Mouse (Mus musculus) retina, postnatal 7 days (tissue): ENCODE results near the gene 9130213A22Rik.
A peak's percentile ranks its signal among the peaks of the same experiment; 100 is the strongest.

Source experiments
- DNase-seq: peaks from one replicate; pipeline ENCODE4 v3.0.0-alpha.2; 2012; ENCODE audit warnings: low read depth, low spot score

9130213A22Rik gene

DNA sequence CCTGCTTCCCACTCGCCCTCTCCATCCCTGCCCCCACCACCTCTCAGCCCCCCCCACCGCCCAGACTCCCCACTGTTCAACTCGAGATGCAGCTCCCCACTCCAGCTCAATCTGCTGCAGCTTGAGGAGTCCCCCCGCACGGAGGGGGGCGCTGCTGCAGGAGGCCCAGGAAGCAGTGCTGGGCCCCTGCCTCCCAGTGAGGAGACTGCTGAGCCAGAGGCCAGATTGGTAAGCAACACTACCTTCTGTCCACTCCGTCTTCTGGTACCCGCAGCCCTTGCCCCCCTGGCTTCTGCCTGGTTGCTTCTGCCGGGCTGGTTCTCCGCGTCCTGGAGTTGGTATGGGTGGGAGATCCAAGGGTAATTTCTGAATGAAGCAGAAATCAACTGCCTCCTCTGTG is 15.5 kb downstream of the 9130213A22Rik start:
- DNase-seq, result no peak

DNA sequence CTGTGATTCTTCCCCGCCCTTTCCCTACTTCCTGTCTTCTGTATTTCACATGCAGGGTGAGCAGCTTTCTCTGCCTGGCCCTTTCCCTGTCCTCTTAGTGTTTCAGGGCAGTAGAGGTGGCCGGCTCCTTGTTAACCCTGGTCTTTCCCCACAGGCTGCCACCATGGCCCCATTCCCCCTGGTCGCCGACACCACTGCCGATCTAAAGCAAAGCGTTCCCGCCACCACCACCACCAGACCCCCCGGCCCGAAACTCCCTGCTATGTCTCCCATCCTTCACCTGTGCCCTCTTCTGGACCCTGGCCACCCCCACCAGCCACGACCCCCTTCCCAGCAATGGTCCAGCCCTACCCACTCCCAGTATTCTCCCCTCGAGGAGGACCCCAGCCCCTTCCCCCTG is 16.1 kb downstream of the 9130213A22Rik start:
- no peak for DNase-seq

DNA sequence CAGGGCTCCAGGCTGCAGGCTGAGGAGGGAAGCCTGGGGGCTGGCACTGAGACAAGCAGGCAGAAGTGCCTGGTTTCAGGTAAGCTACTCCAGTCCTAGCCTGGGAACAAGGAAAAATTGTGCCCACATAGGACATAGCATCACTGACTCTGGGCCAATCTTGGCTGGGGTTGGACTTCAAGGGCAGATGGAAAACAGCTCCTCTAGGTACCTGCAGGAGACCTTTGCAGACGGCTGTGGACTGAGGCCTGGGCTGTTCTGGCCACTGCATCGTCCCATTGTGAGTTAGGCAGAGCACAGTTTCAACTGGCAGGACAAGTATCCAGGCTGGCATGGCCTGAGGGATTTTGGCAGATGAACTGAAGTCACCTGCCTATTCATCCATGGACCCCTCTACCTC is 16.6 kb downstream of the 9130213A22Rik start:
- DNase-seq, result no peak

DNA sequence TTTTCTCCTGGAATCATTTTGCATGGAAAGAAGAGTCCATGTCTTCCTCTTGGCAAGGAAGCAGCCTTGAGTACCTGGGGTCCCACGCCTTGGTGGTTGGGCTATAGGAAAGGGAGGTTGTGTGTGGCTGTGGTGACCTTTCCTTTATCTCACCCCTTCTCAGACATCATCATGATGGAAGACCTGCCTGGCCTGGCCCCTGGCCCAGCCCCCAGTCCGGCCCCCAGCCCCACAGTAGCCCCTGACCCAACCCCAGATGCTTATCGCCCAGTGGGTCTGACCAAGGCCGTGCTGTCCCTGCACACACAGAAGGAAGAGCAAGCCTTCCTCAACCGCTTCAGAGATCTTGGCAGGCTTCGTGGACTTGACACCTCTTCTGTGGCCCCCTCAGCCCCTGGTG is 17.2 kb downstream of the 9130213A22Rik start:
- no peak for DNase-seq

DNA sequence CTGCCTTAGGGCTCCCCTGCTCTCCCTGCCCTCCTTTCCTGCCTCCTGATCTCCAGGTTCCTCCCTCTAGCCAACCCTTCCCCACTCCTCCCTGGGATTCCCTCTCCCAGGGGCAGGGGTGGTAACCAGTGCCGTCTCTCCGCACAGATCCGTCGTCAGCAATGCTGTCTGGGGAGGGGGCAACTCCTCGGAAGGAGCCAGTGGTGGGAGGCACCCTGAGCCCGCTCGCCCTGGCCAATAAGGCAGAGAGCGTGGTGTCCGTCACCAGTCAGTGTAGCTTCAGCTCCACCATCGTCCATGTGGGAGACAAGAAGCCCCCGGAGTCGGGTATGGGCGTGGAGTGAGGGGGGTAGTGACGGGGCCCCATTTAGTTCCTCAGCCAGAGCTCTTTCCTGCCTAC is 17.9 kb downstream of the 9130213A22Rik start:
- no peak for DNase-seq

DNA sequence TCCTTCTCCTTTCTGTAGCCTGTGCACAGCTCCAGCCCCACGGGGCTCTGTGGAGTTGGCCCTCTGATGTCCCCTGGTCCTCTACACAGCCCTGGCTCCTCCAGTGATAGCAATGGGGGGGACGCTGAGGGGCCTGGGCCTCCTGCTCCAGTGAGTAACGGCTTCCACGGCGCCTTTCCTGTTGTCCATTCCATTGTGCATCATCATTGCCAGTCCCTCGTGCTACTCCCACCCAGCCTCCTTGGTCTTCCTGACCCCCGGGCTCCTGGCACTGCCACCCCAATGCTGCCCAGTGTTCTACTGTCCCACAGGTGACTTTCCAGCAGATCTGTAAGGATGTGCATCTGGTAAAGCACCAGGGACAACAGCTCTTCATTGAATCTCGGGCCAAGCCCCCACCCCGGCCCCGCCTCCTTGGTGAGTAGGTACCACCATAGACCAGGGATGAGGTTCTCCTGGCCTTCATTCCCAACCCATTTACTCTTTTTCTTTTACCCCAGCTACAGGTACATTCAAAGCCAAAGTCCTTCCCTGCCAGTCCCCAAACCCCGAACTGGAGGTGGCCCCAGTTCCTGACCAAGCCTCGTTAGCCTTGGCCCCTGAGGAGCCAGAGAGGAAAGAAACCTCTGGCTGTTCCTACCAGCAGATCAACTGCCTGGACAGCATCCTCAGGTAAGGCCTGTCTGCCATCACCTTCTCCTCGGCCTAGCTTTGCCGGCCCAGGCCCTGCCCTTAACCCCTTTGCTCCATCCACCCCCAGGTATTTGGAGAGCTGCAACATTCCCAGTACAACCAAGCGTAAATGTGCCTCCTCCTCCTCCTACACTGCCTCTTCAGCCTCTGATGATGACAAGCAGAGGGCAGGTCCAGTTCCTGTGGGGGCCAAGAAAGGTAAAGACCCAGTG is 18.6 kb downstream of the 9130213A22Rik start:
- DNase-seq, result no peak

DNA sequence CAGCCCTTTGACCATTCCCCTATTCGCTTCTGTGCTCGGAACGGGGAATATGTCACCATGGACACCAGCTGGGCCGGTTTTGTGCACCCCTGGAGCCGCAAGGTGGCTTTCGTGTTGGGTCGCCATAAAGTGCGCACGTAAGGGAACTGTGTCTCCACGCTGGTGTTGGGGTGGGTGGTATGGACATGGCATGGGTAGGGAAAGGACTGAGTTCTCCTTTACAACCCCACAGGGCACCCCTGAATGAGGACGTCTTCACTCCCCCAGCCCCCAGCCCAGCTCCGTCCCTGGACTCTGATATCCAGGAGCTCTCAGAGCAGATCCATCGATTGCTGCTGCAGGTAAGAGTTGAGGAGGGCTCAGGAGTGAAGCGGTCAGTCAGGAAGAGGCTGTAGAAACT is 19.3 kb downstream of the 9130213A22Rik start:
- DNase-seq, result no peak

DNA sequence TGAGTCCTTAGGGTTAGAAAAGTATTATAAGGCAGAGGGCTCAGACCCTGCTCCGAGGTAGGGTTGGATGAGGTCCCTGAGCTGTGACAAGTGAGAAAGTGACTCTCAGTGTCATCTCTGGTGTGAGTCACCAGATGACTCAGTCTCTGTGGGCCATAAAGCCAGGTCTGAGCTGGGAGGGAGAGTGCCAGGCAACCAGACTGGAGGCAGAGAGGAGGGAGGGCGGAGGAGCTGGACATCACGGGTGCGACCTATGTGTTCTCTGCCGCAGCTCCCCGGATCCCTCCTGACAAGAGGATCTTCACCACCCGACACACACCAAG is 20.0 kb downstream of the 9130213A22Rik start:
- DNase-seq, result no peak

DNA sequence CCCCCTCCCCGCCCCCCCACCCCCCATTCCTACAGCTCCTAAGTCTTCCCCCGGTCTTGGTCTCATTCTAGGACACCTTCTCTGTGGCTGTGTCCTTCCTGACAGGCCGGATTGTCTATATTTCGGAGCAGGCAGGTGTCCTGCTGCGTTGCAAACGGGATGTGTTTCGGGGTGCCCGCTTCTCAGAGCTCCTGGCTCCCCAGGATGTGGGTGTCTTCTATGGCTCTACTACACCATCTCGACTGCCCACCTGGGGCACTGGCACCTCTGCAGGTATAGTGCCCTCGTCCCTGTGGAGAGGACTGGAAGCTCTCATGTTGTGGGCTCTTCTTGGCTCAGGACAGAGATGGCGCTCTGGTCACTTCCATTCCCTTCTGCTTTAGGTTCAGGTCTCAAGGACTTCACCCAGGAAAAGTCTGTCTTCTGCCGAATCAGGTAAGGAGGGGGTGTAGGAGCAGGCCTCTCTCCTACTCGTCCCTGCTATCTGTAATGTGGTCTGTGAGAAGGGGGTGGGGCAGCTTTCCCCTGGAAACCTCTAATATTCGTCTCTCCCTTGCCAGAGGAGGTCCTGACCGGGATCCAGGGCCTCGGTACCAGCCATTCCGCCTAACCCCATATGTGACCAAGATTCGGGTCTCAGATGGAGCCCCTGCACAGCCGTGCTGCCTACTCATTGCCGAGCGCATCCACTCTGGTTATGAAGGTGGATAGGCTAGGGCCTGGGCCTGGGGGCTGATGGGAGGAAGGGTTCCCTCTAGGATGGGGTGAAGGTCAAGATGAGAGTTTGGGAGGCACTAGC is 20.6 kb downstream of the 9130213A22Rik start:
- DNase-seq, result no peak

DNA sequence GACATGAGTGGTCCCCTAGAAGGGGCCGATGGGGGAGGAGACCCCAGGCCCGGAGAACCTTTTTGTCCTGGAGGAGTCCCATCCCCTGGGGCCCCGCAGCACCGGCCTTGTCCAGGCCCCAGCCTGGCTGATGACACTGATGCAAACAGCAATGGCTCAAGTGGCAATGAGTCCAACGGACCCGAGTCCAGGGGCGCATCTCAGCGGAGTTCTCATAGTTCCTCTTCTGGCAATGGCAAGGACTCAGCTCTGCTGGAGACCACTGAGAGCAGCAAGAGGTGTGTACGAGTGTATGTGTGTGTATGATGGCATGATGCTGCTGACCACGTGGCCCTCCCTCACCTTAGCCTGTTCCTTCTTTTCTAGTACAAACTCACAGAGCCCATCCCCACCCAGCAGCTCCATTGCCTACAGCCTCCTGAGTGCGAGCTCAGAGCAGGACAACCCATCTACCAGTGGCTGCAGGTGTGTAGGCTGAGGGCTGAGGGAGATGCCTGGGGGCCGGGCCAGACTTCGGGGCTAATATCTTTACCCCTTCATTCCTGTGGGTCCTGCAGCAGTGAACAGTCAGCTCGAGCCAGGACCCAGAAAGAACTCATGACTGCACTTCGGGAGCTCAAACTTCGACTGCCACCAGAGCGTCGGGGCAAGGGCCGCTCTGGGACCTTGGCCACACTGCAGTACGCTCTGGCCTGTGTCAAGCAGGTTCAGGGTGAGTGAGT is 21.6 kb downstream of the 9130213A22Rik start:
- DNase-seq, result no peak

DNA sequence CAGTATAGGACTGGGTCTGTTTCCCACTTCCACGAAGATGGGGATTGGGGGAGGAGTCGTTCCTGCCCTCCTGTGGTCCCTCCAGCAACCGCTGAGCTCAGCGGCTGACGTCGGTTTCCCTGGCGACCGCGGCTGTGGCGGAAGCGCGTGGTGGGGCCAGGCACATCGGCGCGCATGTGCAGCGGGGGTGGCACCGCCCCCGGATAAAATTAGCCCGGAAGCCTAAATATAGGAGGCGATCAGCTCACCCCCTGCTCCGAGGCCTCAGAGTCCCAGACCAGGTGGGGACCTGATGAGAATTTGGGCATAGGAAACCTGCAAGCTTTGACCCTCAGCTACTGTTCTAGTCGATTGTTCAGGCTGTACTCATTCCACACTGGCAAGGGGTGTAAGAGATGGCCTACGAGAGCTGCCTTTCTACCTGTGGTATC is 22.5 kb downstream of the 9130213A22Rik start:
- DNase-seq, result no peak

DNA sequence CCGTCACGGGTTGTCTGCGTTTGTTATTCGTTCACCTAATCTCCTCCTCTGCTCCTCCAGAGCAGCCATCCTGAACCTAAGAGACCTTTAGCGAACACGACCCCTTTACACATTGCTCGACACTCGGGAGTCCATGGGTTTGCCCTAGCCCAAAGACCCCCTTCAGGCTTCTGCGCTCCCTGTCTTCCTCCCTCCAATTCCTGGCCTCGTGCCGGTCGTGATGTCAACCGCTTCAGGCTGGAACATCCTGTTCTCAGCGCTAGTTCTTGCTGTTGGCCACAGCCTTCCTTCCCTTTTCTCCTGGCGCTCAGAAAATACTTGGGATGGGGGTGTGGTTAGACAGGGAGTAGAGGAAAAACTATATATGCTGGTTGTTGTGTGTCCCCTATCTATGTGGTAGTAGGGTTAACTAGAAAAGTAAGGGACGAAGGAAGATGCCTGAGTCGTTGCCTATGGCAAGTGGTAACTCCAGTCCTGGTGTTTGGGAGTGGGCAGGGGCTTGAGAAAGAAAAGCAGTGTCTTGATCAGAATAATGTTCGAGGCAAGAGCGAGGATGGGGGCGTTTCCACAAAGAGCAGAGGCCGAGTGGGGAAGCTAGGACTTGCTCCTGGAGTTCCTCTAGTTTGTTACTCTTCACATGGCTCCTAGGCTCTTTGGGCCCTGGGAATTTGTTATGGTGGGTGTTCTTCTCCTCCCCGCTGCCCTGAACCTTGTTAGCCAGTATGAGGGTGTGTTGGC is 23.0 kb downstream of the 9130213A22Rik start:
- no peak for DNase-seq

DNA sequence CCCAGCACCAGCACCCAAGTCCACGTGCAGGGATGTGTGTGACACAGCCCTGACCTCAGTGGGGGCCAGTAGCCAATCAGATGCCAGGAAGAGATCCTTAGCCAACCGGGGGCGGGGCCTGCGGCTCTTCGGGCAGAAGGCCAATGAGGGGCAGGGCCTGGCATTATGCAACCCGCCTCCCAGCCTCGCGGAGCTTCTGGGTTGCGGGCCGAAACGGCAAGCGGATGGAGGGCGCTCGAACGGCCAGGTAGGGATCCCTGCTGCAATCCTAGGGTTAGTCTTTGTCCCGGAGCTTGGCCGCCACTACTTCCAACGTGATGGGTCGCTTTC is 23.7 kb downstream of the 9130213A22Rik start:
- peak; percentile 90 for DNase-seq

DNA sequence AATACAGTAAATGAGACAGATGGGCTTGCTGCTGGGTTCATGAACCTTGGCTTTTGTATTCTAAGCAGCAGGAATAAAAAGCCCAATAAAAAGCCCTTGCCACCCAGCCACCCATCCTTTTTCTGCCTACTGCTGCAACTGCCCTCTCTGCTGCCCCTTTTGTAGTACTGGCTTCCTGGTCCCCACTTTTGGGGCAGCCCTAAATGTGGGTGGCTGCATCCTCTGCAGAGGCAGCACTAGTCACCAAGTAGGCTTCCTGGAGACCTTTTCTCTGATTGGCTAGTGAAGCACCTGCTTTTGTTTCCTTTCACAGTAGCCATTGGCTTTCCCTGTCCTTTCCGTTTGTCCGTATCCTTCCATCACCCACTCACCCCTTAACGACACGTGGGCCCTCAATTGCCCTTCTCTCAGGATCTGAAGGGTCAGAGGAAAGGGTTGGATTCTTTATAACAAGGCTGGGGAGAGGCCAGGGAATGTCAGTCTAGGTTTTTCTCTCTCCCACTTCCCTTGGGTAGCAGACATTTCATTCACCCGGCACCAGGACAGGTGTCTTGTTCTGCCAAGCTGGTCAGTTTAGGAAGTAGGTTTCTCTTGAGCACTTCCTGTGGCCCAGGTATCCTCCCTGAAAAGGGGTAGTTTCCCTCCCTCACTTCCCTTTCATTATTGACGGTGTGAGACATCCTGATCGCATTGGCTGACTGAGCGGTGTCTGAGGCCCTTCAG is 24.2 kb downstream of the 9130213A22Rik start:
- no peak for DNase-seq

DNA sequence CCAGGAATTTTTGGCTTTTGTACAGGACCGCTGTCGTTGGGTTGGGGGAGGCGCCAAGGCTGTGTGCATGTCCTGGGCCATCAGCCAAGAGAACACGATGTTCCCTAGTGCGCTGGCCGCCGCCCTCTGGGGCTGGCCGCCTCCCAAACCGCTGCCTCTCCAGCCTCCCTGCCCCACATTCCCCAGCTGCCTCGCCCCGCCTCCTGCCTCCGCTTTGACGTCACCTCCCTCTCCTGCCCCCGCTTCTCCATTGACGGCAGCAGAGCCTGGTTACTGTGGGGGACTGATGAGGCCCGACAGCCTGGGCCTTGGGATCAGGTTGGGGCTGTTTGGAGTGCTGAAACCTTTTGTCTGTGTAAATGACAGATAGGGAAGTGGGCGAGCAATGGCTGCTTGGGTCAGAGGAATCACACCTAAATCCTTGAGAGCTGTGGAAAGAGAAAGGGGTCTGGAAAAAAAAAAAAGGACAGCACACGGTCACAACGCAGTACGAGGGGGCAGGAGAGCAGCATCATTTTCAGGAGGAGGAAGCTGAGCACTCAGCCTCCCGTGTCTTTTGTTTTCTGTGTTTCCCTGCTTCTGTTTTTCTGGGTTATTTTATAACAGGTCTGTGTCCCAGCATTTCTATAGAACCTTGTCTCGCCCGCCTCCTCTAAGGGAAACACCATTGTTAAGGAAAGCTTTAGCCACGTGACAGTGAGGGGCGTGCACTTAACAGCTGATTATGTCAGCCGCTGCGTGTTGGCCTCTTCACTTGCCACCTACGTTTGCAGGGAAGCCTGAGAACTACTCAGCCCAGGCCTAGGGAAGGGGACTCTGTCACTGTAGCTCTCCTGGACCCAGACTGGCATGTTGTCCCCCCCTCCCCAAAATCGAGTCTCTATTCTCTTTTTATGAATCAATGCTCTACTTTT is 25.1 kb downstream of the 9130213A22Rik start:
- no peak for DNase-seq

DNA sequence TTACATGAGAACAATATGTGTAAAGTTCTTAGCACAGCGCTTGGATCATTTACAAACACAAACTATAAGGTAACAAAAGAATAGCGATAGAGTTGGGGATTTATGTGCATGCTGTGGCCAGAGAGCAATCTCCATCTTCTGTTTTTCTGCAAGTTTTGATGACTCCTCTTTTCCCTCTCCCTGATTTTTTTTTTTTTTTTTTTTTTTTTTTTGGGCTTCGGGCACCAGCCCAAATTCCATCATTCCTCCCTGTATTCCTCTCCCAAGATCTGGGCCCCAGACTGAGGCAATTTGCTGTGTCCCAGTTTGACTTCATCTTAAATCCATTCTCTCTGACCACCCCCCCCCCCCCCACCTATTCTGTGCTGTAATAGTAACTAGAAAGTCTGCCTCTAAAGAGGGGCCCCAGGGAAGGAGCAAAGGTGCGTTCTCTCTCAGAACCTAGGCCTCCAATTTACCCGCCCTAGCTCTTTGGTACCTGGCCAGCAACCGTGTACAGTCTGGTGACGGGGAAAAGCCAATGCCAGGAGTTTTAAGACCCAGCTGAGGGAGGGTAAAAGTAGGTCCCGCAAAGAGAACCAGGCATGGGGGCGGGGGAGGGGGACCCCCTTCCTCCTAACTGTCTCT is 25.9 kb downstream of the 9130213A22Rik start:
- DNase-seq, result no peak

DNA sequence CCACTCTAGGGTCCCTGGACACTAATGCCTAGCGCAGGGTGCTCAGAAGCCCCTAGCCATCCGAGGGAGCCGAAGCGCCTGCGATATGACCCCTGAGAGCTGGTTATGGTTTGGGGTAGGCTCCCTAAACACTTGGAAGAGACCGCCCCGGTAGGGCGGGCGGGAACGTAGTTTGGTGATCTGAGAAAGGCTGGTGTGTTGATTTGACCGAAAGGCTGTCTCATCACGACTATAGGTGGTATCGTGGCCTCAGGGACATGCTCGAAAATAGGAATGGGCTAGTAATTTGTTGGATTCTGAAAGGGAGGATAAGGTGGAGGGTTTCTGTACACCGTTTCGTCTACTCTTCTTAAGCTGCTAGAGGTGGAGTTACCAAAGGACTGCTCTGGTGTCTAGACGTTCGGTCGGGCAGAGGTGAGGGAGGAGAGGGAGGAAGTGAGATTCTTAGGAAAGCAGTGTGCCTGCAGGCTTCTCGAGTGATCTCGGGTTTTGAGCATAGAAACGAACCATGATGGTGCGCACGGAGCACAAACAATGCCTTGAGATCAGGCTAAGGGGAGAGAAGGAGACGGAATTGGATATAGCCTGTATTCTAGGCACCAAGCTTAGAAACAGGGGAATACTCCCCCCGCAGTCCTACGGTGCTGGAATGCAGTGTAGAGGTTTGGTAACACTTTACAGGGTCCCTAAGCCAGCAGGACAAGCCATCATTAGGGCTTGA is 26.7 kb downstream of the 9130213A22Rik start:
- no peak for DNase-seq

DNA sequence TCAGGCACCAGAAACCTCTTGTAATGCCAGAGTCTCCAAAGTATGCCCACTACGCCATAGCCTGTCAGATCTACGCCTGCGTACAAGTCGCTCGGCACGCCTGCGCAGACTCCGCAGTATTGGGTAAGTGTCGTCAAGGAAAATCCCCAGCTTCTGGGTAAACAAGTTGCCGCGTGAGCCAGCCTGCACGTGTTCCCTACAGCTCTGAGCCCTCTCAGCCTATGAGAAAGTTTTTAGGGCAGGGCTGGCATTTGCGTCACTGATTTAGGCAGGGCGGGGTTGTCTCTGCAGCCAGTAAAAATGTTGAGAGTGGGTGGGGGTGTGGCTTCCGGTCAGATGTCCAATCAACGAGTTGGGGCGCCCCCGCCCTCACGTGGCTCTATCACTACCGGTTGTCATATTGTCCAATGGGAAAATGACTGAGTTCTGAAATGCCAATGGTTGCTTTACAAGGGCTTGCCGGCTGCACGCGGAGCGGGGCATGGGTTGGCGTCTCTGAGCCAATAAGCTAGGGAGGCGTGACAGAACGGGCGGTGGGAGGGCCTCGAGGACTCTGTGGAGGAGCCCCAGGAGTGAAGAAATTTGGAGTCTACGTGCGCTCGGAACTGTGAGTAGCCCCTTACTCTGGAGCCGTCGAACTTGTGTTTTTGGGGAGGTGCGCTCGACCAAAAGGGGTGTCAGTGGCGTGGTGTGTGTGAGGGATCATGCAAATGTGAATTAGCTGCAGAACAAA is 27.5 kb downstream of the 9130213A22Rik start, which contains the start of gene Per1:
TSS of gene Per1 (plus strand) at position 521 of the 733 bp plus-strand sequence.
- peak; percentile 98 for DNase-seq
